Mouse (Mus musculus) olfactory bulb, adult 2 months (tissue): ENCODE measurements at regions not wholly inside any gene's neighbourhood (a gene's known extent, or its start where the extent isn't known, plus 50 kb on each side); places are given as distances from the start of the nearest gene placed in this dataset.

Experiments
- CTCF ChIP-seq: fragments of 200-500 bp; IDR thresholded peaks from 2 replicates; pipeline ENCODE4 v1.5.1; 2012; ENCODE audit warnings: low read depth, mild to moderate bottlenecking, low read length, moderate library complexity; ENCODE audit not compliant: insufficient read depth
- POLR2A ChIP-seq: fragments of 200-500 bp; IDR thresholded peaks from 2 replicates; pipeline ENCODE4 v1.6.1; 2012; ENCODE audit warnings: mild to moderate bottlenecking, low read depth, low read length, moderate library complexity; ENCODE audit not compliant: insufficient read depth

- TF ChIP-seq CTCF = no peak
- TF ChIP-seq POLR2A = no peak
Observed at GRCm38 (mm10) chr10:17261825-17262205, 461.2 kb upstream of the Cited2 start.
